Mouse (Mus musculus): ENCODE results near the gene Gys1.

DNA sequence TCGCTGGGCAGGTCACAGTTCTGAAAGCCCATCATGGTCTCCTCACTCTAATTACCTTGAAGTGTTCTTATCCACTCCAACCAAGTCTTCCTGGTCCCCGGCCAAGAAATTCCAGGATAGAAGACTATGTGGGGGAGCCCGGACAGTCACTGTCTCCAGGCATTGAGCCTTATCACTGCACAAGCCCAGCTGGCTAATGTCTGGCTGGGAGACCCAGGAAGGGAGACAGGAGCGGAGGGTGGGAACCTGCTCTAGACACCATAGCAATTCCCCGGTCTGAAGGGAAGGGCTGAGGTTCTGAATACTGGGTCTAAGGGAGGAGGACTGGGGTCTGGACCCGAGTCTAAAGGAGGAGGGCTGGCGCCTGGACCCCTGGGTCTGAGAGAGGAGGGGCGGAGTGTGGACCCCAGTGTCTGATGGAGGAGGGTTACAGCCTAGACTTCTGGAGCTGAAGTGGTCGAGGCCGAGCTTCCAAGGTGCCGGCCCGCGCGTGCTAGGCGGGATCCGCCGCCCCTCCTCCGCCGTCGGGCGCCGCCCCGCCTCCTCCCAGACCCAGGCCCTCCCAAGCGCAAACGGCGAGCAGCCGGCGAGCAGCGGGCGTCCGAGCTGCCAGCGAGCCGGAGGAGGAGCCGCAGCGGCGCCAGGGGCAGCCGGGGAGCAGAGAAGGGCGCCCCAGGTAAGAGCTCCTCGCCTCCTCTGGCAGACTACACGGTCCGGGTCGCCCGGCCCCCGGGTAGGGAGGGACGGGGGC lies 21.4 kb upstream of the Gys1 start, which contains the start of gene Ntf5:
- TF ChIP-seq GATA1 (IDR thresholded peaks at IDR 0.05; ENCODE audit: borderline replicate concordance, low read length) = no peak
- TF ChIP-seq FLI1 (IDR thresholded peaks at IDR 0.05; ENCODE audit: low read length) = no peak

Measured in megakaryocyte, embryonic 14.5 days (primary cell).